In the genomic region with DNA sequence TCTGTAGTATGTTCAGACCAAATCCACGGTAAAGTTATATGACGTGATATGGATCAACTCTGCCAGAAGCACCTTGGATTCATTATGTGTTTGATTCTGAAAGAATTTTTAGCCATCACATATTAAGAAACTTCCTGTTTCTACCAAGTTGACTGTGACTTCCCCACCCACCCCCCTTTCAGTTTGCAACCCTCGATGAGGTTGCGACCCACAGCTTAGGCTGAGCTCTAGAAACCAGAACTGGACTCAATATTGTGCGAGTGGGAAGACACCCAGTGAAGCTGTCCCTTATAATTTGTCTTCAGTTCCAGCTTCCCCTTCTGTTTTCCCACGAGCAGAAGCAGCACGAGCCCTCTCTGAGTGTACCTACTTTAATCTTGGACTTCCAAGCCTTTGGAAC, we compare ENCODE assay signal across 27 mouse cellular contexts. TPM values are rescaled to one million over a fixed set of nuclear protein-coding genes. Genes with fewer than 3 reads are reported as not detected.
DNase-seq lines count a peak whose midpoint lies in the region; ATAC-seq and TF ChIP-seq lines count a peak whose summit lies in the region.
"Had no signal": no experiment of that assay in that cellular context is flagged by ENCODE, and none has a peak within 500 bp of the region (broad histone marks: within the 10 kb centered on the region; RNA-seq: fewer than 3 reads in every experiment).

No protein-coding gene starts in this region.

- TF ChIP-seq EP300 in heart, adult 2 months (IDR thresholded peaks at IDR 0.05; ENCODE audit: insufficient read depth, low read depth, low read length): no peak
- no peak for TF ChIP-seq EP300 in stomach, postnatal 0 days (optimal IDR thresholded peaks at IDR 0.05)

- WGBS in heart, adult 2 months: 70% methylated on average over 7 of the region's 7 CpGs
- WGBS in macrophage (ENCODE audit: missing documents): 7% methylated on average over 7 of the region's 7 CpGs
- 67% methylated on average over 7 of the region's 7 CpGs for WGBS in stomach, postnatal 0 days
- WGBS in forebrain, embryonic 14.5 days: 77% methylated on average over 7 of the region's 7 CpGs

- intact Hi-C loops in heart, adult 2 months (cut with DNase I): no loop called here
- intact Hi-C loops in heart, postnatal 10 days (cut with DNase I): no loop called here

- no peak overlapping the region for H3K9ac ChIP-seq in heart, adult 2 months (ENCODE audit: low read depth, low read length)
- H3K9ac ChIP-seq in stomach, postnatal 0 days (ENCODE audit: low read length): no peak overlapping the region
- no peak overlapping the region for H3K9ac ChIP-seq in forebrain, embryonic 14.5 days (ENCODE audit: low read length)
- H3K9ac ChIP-seq: forebrain, embryonic 13.5 days; limb, embryonic 15.5 days; midbrain, embryonic 15.5 days; neural tube, embryonic 13.5 days had no signal

- H3K9me3 ChIP-seq in stomach, postnatal 0 days (ENCODE audit: control insufficient read depth, low read length): no peaks in the 10 kb centered on the region
- no peaks in the 10 kb centered on the region for H3K9me3 ChIP-seq in forebrain, embryonic 14.5 days (replicated peaks; ENCODE audit: control insufficient read depth, low read length)
- H3K9me3 ChIP-seq: forebrain, embryonic 13.5 days; G1E; limb, embryonic 15.5 days; midbrain, embryonic 15.5 days; neural tube, embryonic 13.5 days had no signal

- H3K27me3 ChIP-seq in heart, adult 2 months (ENCODE audit: control insufficient read depth, insufficient read depth, low read length): no peaks in the 10 kb centered on the region
- no peaks in the 10 kb centered on the region for H3K27me3 ChIP-seq in stomach, postnatal 0 days (ENCODE audit: control insufficient read depth, insufficient read depth, low read length)
- H3K27me3 ChIP-seq in forebrain, embryonic 14.5 days (replicated peaks; ENCODE audit: control insufficient read depth, insufficient read depth, low read length): no peaks in the 10 kb centered on the region
- H3K27me3 ChIP-seq: CH12.LX; forebrain, embryonic 13.5 days; limb, embryonic 15.5 days; midbrain, embryonic 15.5 days; neural tube, embryonic 13.5 days; Patski had no signal

- ATAC-seq in stomach, postnatal 0 days (ENCODE audit: low FRiP score, low TSS enrichment): no peak
- ATAC-seq in forebrain, embryonic 14.5 days: no peak
- ATAC-seq: forebrain, embryonic 13.5 days; intestine, postnatal 0 days; midbrain, embryonic 15.5 days; Patski had no signal

- no peak for TF ChIP-seq POLR2A in heart, adult 2 months (IDR thresholded peaks at IDR 0.05; ENCODE audit: insufficient read depth, low read depth, low read length)

- no peak for DNase-seq in heart, adult 2 months
- DNase-seq in heart, postnatal 10 days: no peak
- DNase-seq in spleen, postnatal 36 days (ENCODE audit: low spot score in 2 of 2): peak; percentile 28 to 30
- DNase-seq in spleen, adult 18-20 months: no peak
- DNase-seq in adrenal gland, postnatal 10 days: no peak
- DNase-seq in stomach, postnatal 0 days (ENCODE audit: low spot score): no peak
- no peak for DNase-seq in forebrain, embryonic 14.5 days (ENCODE audit: low spot score)
- DNase-seq: B cell, adult 2 months; cerebellum, adult 2 months; cerebellum, postnatal 25 days; embryo, embryonic 11 days; gastrocnemius, postnatal 10 days; heart, adult 18-20 months; left cerebral cortex, postnatal 4 days; lung, adult 18-20 months; lung, postnatal 14 days; thymus, postnatal 36 days had no signal

- H3K4me1 ChIP-seq in heart, adult 2 months (ENCODE audit: control insufficient read depth, insufficient read depth, low read length): peaks cover 7% of the 10 kb centered on the region
- H3K4me1 ChIP-seq in stomach, postnatal 0 days (replicated peaks; ENCODE audit: control insufficient read depth, insufficient read depth): no peaks in the 10 kb centered on the region
- H3K4me1 ChIP-seq in forebrain, embryonic 14.5 days (ENCODE audit: control insufficient read depth, insufficient read depth, low read length): no peaks in the 10 kb centered on the region
- H3K4me1 ChIP-seq: forebrain, embryonic 13.5 days; limb, embryonic 15.5 days; midbrain, embryonic 15.5 days; neural tube, embryonic 13.5 days had no signal

- TF ChIP-seq CTCF in heart, adult 2 months (IDR thresholded peaks at IDR 0.05): no peak
- TF ChIP-seq CTCF in stomach, postnatal 0 days (IDR thresholded peaks at IDR 0.05; ENCODE audit: low read depth): no peak

- H3K36me3 ChIP-seq in heart, adult 2 months (ENCODE audit: control insufficient read depth, insufficient read depth, low read length): no peaks in the 10 kb centered on the region; the same call in 1 of the 2 replicates
- no peaks in the 10 kb centered on the region for H3K36me3 ChIP-seq in macrophage (ENCODE audit: inconsistent target)
- H3K36me3 ChIP-seq in stomach, postnatal 0 days (ENCODE audit: control insufficient read depth, insufficient read depth, low read length): no peaks in the 10 kb centered on the region
- no peaks in the 10 kb centered on the region for H3K36me3 ChIP-seq in forebrain, embryonic 14.5 days (ENCODE audit: control insufficient read depth, insufficient read depth, low read length)
- H3K36me3 ChIP-seq: G1E; limb, embryonic 15.5 days; midbrain, embryonic 15.5 days; neural tube, embryonic 13.5 days had no signal

- no peak overlapping the region for H3K4me2 ChIP-seq in stomach, postnatal 0 days (replicated peaks; ENCODE audit: low read depth)
- no peak overlapping the region for H3K4me2 ChIP-seq in forebrain, embryonic 14.5 days (ENCODE audit: low read length)
- H3K4me2 ChIP-seq: forebrain, embryonic 13.5 days; limb, embryonic 15.5 days; midbrain, embryonic 15.5 days; neural tube, embryonic 13.5 days had no signal

- no peaks in the 10 kb centered on the region for H3K79me2 ChIP-seq in heart, adult 2 months (replicated peaks; ENCODE audit: control insufficient read depth, insufficient read depth, low read length)
- H3K79me2 ChIP-seq in macrophage (ENCODE audit: inconsistent target): peaks cover 23% of the 10 kb centered on the region; the same call in 1 of the 2 replicates

- peak overlapping the region; percentile 64 for H3K27ac ChIP-seq in heart, adult 2 months
- peak overlapping the region; percentile 62 for H3K27ac ChIP-seq in macrophage
- H3K27ac ChIP-seq in stomach, postnatal 0 days (replicated peaks): no peak overlapping the region
- no peak overlapping the region for H3K27ac ChIP-seq in forebrain, embryonic 14.5 days (ENCODE audit: low read depth, low read length)
- H3K27ac ChIP-seq: forebrain, embryonic 13.5 days; limb, embryonic 15.5 days; midbrain, embryonic 15.5 days; neural tube, embryonic 13.5 days had no signal

- no peak overlapping the region for H3K4me3 ChIP-seq in heart, adult 2 months
- no peak overlapping the region for H3K4me3 ChIP-seq in macrophage (ENCODE audit: inconsistent target)
- no peak overlapping the region for H3K4me3 ChIP-seq in stomach, postnatal 0 days (ENCODE audit: low read depth, low read length)
- H3K4me3 ChIP-seq in forebrain, embryonic 14.5 days (ENCODE audit: low read depth, low read length): no peak overlapping the region
- H3K4me3 ChIP-seq: forebrain, embryonic 13.5 days; limb, embryonic 15.5 days; midbrain, embryonic 15.5 days; myocyte; neural tube, embryonic 13.5 days had no signal

RNA-seq across cellular contexts. Expression of a gene that starts 55.2 kb away (rescaled TPM):
- 10 to 100 TPM; 13.2 to 13.6 TPM for total RNA-seq in heart, adult 2 months (2021)
- polyA plus RNA-seq in heart, adult 2 months (2012; rRNA removed): 22.1 and 28.6 TPM in 2 replicates
- 10 to 100 TPM; 33.3 to 41.1 TPM for total RNA-seq in heart, postnatal 10 days (2021)
- 100 to 1,000 TPM in 18 of 26 experiments, 10 to 100 TPM in 8; 81.0 to 570 (median 114) TPM for total RNA-seq in macrophage (2018; cell fraction: chromatin; rRNA removed)
- 10 to 100 TPM; 34.1 to 77.6 (median 45.2) TPM for total RNA-seq in macrophage (2018; cell fraction: cytosol; rRNA removed)
- 100 to 1,000 TPM in 9 of 26 experiments, 10 to 100 TPM in 17; 63.0 to 642 (median 88.4) TPM for total RNA-seq in macrophage (2018; cell fraction: nucleus; rRNA removed)
- 32.3 to 46.9 TPM (median 38.4 TPM) in 3 replicates for polyA plus RNA-seq in macrophage (2018)
- 10 to 100 TPM; 15.8 to 16.7 TPM for total RNA-seq in adrenal gland, postnatal 10 days (2021)
- polyA plus RNA-seq in stomach, postnatal 0 days (2015; fragmentation: Nextera tagmentation; extraction: Ambion mirVana): 11.5 and 12.4 TPM in 2 replicates
- 11.6 TPM in 2 replicates for polyA plus RNA-seq in forebrain, embryonic 14.5 days (2014; fragmentation: Nextera tagmentation; extraction: Ambion mirVana)

Comparison
In these comparisons a context has a peak if more than half of its experiments do, and no peak if none do; other contexts are left out.
1. DNase-seq: peak in spleen, postnatal 36 days (2 of 2); none in heart, adult 2 months (0 of 2), heart, postnatal 10 days (0 of 2), spleen, adult 18-20 months (0 of 2), adrenal gland, postnatal 10 days (single experiment), stomach, postnatal 0 days (single experiment) and forebrain, embryonic 14.5 days (single experiment).
2. H3K27ac ChIP-seq: peak in heart, adult 2 months (single experiment) and macrophage (single experiment); none in stomach, postnatal 0 days (single experiment) and forebrain, embryonic 14.5 days (single experiment).